Mouse (Mus musculus): Measurements from ENCODE around the gene Selenof. TPM values are rescaled to one million over a fixed set of nuclear protein-coding genes. Genes with fewer than 3 reads are reported as not detected.

Selenof gene
- polyA plus RNA-seq, 1 experiment from 2014 or later: 470 TPM

GRCm38 (mm10) chr3:144570816-144571487, 848 bp downstream of the Selenof start:
- peak overlapping the region; percentile 92 for H3K9ac ChIP-seq (ENCODE audit: low read length)
- H3K4me3 ChIP-seq (ENCODE audit: low read length): peak overlapping the region; percentile 83
- under 1% methylated on average over 25 of the region's 25 CpGs for WGBS
- peak overlapping the region; percentile 68 for H3K4me2 ChIP-seq (ENCODE audit: low read depth, low read length)
- H3K27ac ChIP-seq (ENCODE audit: low read length): peak overlapping the region; percentile 92
- ATAC-seq (replicated peaks; ENCODE audit: extremely low read depth, insufficient read depth, low FRiP score): no peak
- H3K36me3 ChIP-seq (ENCODE audit: control insufficient read depth, insufficient read depth): peaks cover 4% of the 10 kb centered on the region; the same call in 1 of the 2 replicates
- H3K4me1 ChIP-seq (ENCODE audit: control insufficient read depth, insufficient read depth, low read length): peaks cover 22% of the 10 kb centered on the region
- H3K27me3 ChIP-seq (ENCODE audit: control insufficient read depth, insufficient read depth, low read length): no peaks in the 10 kb centered on the region
- H3K9me3 ChIP-seq (replicated peaks; ENCODE audit: control insufficient read depth, low read length): no peaks in the 10 kb centered on the region

- H3K4me2 ChIP-seq (ENCODE audit: low read depth, low read length): no peak overlapping the region
- no peak overlapping the region for H3K9ac ChIP-seq (ENCODE audit: low read length)
- no peaks in the 10 kb centered on the region for H3K27me3 ChIP-seq (ENCODE audit: control insufficient read depth, insufficient read depth, low read length)
- no peaks in the 10 kb centered on the region for H3K9me3 ChIP-seq (replicated peaks; ENCODE audit: control insufficient read depth, low read length)
- H3K4me1 ChIP-seq (ENCODE audit: control insufficient read depth, insufficient read depth, low read length): peaks cover 18% of the 10 kb centered on the region
- no peak overlapping the region for H3K27ac ChIP-seq (ENCODE audit: low read length)
- ATAC-seq (replicated peaks; ENCODE audit: extremely low read depth, insufficient read depth, low FRiP score): no peak
- H3K36me3 ChIP-seq (ENCODE audit: control insufficient read depth, insufficient read depth): peaks cover 15% of the 10 kb centered on the region; the same call in 1 of the 2 replicates
- H3K4me3 ChIP-seq (ENCODE audit: low read length): no peak overlapping the region
- WGBS: 56% methylated on average over 7 of the region's 7 CpGs
Measured at GRCm38 (mm10) chr3:144574256-144574655, 4.2 kb downstream of the Selenof start.

- Histone ChIP-seq H3K27ac (ENCODE audit: low read length) (no peak overlapping the region), H3K27me3 (ENCODE audit: control insufficient read depth, insufficient read depth, low read length) (no peaks in the 10 kb centered on the region), H3K36me3 (ENCODE audit: control insufficient read depth, insufficient read depth) (peaks cover 18% of the 10 kb centered on the region; the same call in 1 of the 2 replicates), H3K4me3 (ENCODE audit: low read length) (no peak overlapping the region), H3K4me2 (ENCODE audit: low read depth, low read length) (no peak overlapping the region), H3K4me1 (ENCODE audit: control insufficient read depth, insufficient read depth, low read length) (peaks cover 21% of the 10 kb centered on the region), H3K9me3 (replicated peaks; ENCODE audit: control insufficient read depth, low read length) (no peaks in the 10 kb centered on the region), H3K9ac (ENCODE audit: low read length) (no peak overlapping the region)
- ATAC-seq (replicated peaks; ENCODE audit: extremely low read depth, insufficient read depth, low FRiP score): no peak
- 73% methylated on average over 10 of the region's 10 CpGs for WGBS
Measured at GRCm38 (mm10) chr3:144577366-144578340, 7.5 kb downstream of the Selenof start.

- WGBS: 82% methylated on average over 4 of the region's 4 CpGs
- ATAC-seq (replicated peaks; ENCODE audit: extremely low read depth, insufficient read depth, low FRiP score): no peak
- peaks cover 14% of the 10 kb centered on the region; the same call in 1 of the 2 replicates for H3K36me3 ChIP-seq (ENCODE audit: control insufficient read depth, insufficient read depth)
Measured at GRCm38 (mm10) chr3:144578921-144579320, 8.8 kb downstream of the Selenof start.

GRCm38 (mm10) chr3:144579796-144580195, 9.7 kb downstream of the Selenof start:
- Histone ChIP-seq H3K4me2 (ENCODE audit: low read depth, low read length) (no peak overlapping the region; the same call in 1 of the 2 replicates), H3K4me1 (ENCODE audit: control insufficient read depth, insufficient read depth, low read length) (peaks cover 29% of the 10 kb centered on the region), H3K9me3 (replicated peaks; ENCODE audit: control insufficient read depth, low read length) (no peaks in the 10 kb centered on the region), H3K4me3 (ENCODE audit: low read length) (no peak overlapping the region), H3K27ac (ENCODE audit: low read length) (peak overlapping the region; percentile 46; the same call in 1 of the 2 replicates), H3K9ac (ENCODE audit: low read length) (no peak overlapping the region), H3K27me3 (ENCODE audit: control insufficient read depth, insufficient read depth, low read length) (no peaks in the 10 kb centered on the region), H3K36me3 (ENCODE audit: control insufficient read depth, insufficient read depth) (peaks cover 14% of the 10 kb centered on the region; the same call in 1 of the 2 replicates)
- ATAC-seq (replicated peaks; ENCODE audit: extremely low read depth, insufficient read depth, low FRiP score): no peak
- WGBS: 27% methylated on average over 5 of the region's 5 CpGs

More at GRCm38 (mm10) chr3:144578921-144579320, 8.8 kb downstream of the Selenof start:
- Histone ChIP-seq H3K9me3 (replicated peaks; ENCODE audit: control insufficient read depth, low read length) (no peaks in the 10 kb centered on the region), H3K4me1 (ENCODE audit: control insufficient read depth, insufficient read depth, low read length) (peaks cover 24% of the 10 kb centered on the region), H3K9ac (ENCODE audit: low read length) (no peak overlapping the region), H3K27me3 (ENCODE audit: control insufficient read depth, insufficient read depth, low read length) (no peaks in the 10 kb centered on the region), H3K4me3 (ENCODE audit: low read length) (no peak overlapping the region), H3K4me2 (ENCODE audit: low read depth, low read length) (no peak overlapping the region), H3K27ac (ENCODE audit: low read length) (no peak overlapping the region)

GRCm38 (mm10) chr3:144580281-144580680, 10.2 kb downstream of the Selenof start:
- ATAC-seq (replicated peaks; ENCODE audit: extremely low read depth, insufficient read depth, low FRiP score): no peak

GRCm38 (mm10) chr3:144581842-144582241, 11.7 kb downstream of the Selenof start:
- no peak for ATAC-seq (replicated peaks; ENCODE audit: extremely low read depth, insufficient read depth, low FRiP score)
- Histone ChIP-seq H3K4me3 (ENCODE audit: low read length) (no peak overlapping the region), H3K4me2 (ENCODE audit: low read depth, low read length) (0 out of 2 replicates have a peak overlapping the region, but pooled peaks have one; percentile 7), H3K27me3 (ENCODE audit: control insufficient read depth, insufficient read depth, low read length) (no peaks in the 10 kb centered on the region), H3K9ac (ENCODE audit: low read length) (peak overlapping the region; percentile 21; the same call in 1 of the 2 replicates), H3K27ac (ENCODE audit: low read length) (peak overlapping the region; percentile 42), H3K9me3 (replicated peaks; ENCODE audit: control insufficient read depth, low read length) (no peaks in the 10 kb centered on the region), H3K36me3 (ENCODE audit: control insufficient read depth, insufficient read depth) (peaks cover 14% of the 10 kb centered on the region; the same call in 1 of the 2 replicates), H3K4me1 (ENCODE audit: control insufficient read depth, insufficient read depth, low read length) (peaks cover 41% of the 10 kb centered on the region)
- WGBS: 42% methylated on average over 3 of the region's 3 CpGs

More at GRCm38 (mm10) chr3:144580281-144580680, 10.2 kb downstream of the Selenof start:
- Histone ChIP-seq H3K4me3 (ENCODE audit: low read length) (no peak overlapping the region), H3K4me1 (ENCODE audit: control insufficient read depth, insufficient read depth, low read length) (peaks cover 28% of the 10 kb centered on the region), H3K27me3 (ENCODE audit: control insufficient read depth, insufficient read depth, low read length) (no peaks in the 10 kb centered on the region), H3K9ac (ENCODE audit: low read length) (no peak overlapping the region), H3K9me3 (replicated peaks; ENCODE audit: control insufficient read depth, low read length) (no peaks in the 10 kb centered on the region), H3K36me3 (ENCODE audit: control insufficient read depth, insufficient read depth) (peaks cover 14% of the 10 kb centered on the region; the same call in 1 of the 2 replicates), H3K4me2 (ENCODE audit: low read depth, low read length) (no peak overlapping the region), H3K27ac (ENCODE audit: low read length) (no peak overlapping the region)
- 67% methylated on average over 7 of the region's 7 CpGs for WGBS

GRCm38 (mm10) chr3:144582306-144582705, 12.2 kb downstream of the Selenof start:
- peaks cover 44% of the 10 kb centered on the region for H3K4me1 ChIP-seq (ENCODE audit: control insufficient read depth, insufficient read depth, low read length)
- no peaks in the 10 kb centered on the region for H3K9me3 ChIP-seq (replicated peaks; ENCODE audit: control insufficient read depth, low read length)
- H3K4me2 ChIP-seq (ENCODE audit: low read depth, low read length): no peak overlapping the region
- no peak overlapping the region for H3K4me3 ChIP-seq (ENCODE audit: low read length)
- no peaks in the 10 kb centered on the region for H3K27me3 ChIP-seq (ENCODE audit: control insufficient read depth, insufficient read depth, low read length)
- H3K9ac ChIP-seq (ENCODE audit: low read length): no peak overlapping the region
- peaks cover 14% of the 10 kb centered on the region; the same call in 1 of the 2 replicates for H3K36me3 ChIP-seq (ENCODE audit: control insufficient read depth, insufficient read depth)
- H3K27ac ChIP-seq (ENCODE audit: low read length): no peak overlapping the region; the same call in 1 of the 2 replicates
- 64% methylated on average over 4 of the region's 4 CpGs for WGBS
- ATAC-seq (replicated peaks; ENCODE audit: extremely low read depth, insufficient read depth, low FRiP score): no peak
